Mouse (Mus musculus) thymus, postnatal 0 days (tissue): Measurements from ENCODE around the gene Rpl26. TPM values are rescaled to one million over a fixed set of nuclear protein-coding genes. Genes with fewer than 3 reads are reported as not detected.
"Not testable (repeated sequence)": the region's sequence is repeated elsewhere in the genome, so short reads cannot be mapped to it uniquely, and the experiment has no call there.

Experiments
- DNase-seq: peaks from one replicate; pipeline ENCODE4 v3.0.0-alpha.2; 2015; ENCODE audit warnings: low spot score
- polyA plus RNA-seq: library from polyadenylated mRNA; unstranded; fragments of >200 nt; fragmentation: Nextera tagmentation; extraction: Ambion mirVana; gene quantifications from 2 replicates; pipeline ENCODE4 v1.2.1, GENCODE M21; 2015

Gene Rpl26
- polyA plus RNA-seq, 1 experiment from 2014 or later = 1,221 TPM

- no peak for DNase-seq
Measured at GRCm38 (mm10) chr11:68911531-68912177, 10.3 kb downstream of the Rpl26 start.

GRCm38 (mm10) chr11:68914566-68914965, 13.2 kb downstream of the Rpl26 start:
- no peak for DNase-seq

GRCm38 (mm10) chr11:68923191-68923590, 21.8 kb downstream of the Rpl26 start:
- DNase-seq = no peak

GRCm38 (mm10) chr11:68924749-68925148, 23.4 kb downstream of the Rpl26 start:
- DNase-seq = no peak

GRCm38 (mm10) chr11:68926981-68927380, 25.6 kb downstream of the Rpl26 start, which contains the start of gene Odf4:
Gene Odf4, minus strand, starts transcription at chr11:68927081.
- DNase-seq = no peak

GRCm38 (mm10) chr11:68929947-68930346, 28.6 kb downstream of the Rpl26 start:
- no peak for DNase-seq

- no peak for DNase-seq
Measured at GRCm38 (mm10) chr11:68933885-68934507, 32.6 kb downstream of the Rpl26 start.

GRCm38 (mm10) chr11:68936951-68937350, 35.6 kb downstream of the Rpl26 start:
- DNase-seq = not testable (repeated sequence)

GRCm38 (mm10) chr11:68939451-68940304, 38.3 kb downstream of the Rpl26 start:
- peak; percentile 91 for DNase-seq

GRCm38 (mm10) chr11:68940516-68940915, 39.1 kb downstream of the Rpl26 start:
- no peak for DNase-seq

- no peak for DNase-seq
Measured at GRCm38 (mm10) chr11:68942731-68943130, 41.3 kb downstream of the Rpl26 start.

- no peak for DNase-seq
Measured at GRCm38 (mm10) chr11:68945245-68945644, 43.9 kb downstream of the Rpl26 start.

GRCm38 (mm10) chr11:68946001-68946400, 44.6 kb downstream of the Rpl26 start:
- no peak for DNase-seq

GRCm38 (mm10) chr11:68946806-68947440, 45.5 kb downstream of the Rpl26 start:
- DNase-seq = no peak

- no peak for DNase-seq
Measured at GRCm38 (mm10) chr11:68947542-68947993, 46.2 kb downstream of the Rpl26 start.

GRCm38 (mm10) chr11:68953903-68954302, 52.5 kb downstream of the Rpl26 start:
- no peak for DNase-seq

- no peak for DNase-seq
Measured at GRCm38 (mm10) chr11:68954408-68954807, 53.0 kb downstream of the Rpl26 start.

GRCm38 (mm10) chr11:68955473-68955872, 54.1 kb downstream of the Rpl26 start:
- no peak for DNase-seq

- no peak for DNase-seq
Measured at GRCm38 (mm10) chr11:68956107-68956506, 54.7 kb downstream of the Rpl26 start.
